Mouse (Mus musculus) thymus, postnatal 4 days (tissue): ENCODE results near the gene Rere.
A peak's percentile ranks its signal among the peaks of the same experiment; 100 is the strongest.

ENCODE experiments used
- DNase-seq: peaks from one replicate; pipeline ENCODE4 v3.0.0; 2021

Gene Rere

GRCm38 (mm10) chr4:150281018-150281761 lies at the start of gene Rere:
Rere (plus strand) TSS chr4:150281646.
- DNase-seq, result peak; percentile 98

DNA sequence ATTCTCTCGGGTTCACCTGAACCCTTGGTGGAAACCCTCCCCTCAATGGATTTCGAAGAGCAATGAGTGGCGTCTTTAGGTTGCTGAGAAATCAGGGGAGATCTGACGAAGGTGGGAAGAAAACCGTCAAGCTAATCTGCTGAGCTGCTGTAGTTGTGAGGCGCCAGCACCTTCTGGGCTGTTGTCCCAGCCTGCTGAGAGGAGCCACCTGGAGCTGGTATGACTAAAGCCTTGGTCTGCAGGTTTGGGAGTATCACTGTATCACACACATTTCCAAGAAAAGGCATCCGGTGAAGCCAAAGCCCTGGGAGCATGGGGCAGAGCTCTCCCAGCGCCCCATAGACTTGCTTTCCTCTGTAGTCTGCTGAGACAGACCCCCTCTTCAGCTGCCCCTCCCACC lies 49.6 kb upstream of the Rere start:
- no peak for DNase-seq

DNA sequence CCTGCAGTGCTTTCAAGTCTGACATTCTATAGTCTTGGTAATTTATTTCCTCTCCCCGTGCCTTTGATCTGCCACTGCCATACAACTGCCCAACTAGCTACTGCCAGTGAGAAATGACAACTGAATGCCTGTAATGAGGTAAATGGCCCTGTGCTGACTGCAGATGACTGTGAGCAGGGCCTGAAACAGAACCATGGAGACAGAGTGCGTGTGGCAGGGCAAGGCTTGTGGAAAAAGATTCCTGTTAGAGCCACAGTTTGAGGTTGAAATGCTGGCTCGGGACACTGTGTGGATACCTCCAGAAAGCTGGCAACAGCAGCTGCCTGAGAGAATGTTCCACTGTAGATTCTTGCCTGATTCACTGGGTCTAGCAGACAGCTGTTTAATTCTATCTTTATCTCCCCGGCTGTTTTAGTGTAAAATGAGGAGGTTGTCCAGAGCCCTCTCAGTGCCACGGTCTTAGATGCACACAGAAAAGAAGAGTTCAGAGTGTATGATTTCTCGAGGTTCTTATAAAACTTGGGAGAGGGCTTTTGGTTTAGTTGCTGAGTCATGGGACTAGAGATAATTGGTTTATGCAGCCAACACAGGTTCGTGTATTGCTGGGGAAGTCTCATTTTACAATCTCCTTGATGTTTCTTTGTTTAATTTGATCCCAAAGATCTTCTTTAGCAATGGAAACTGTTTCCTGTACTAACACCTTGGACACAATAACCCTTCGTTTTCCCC lies 46.7 kb upstream of the Rere start:
- DNase-seq, result no peak

DNA sequence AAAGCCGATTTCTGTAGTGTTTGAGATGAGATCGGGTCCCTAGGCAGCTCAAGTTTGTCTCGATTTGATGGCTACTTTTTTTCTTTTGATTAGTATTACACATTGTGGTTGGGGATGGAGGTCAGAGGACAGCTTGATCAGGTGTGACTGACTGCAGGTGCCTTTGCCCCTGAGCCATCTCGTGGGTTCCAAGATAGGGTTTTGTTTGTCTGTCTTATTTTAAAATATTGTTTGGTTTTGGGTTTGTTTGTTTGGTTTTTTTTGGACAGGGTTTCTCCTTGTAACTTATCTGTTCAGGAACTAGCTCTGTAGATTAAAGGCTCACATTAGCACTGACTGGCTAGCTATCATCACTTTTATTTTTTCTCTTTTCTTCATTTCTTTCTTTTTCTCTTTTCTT lies 45.9 kb upstream of the Rere start:
- no peak for DNase-seq

DNA sequence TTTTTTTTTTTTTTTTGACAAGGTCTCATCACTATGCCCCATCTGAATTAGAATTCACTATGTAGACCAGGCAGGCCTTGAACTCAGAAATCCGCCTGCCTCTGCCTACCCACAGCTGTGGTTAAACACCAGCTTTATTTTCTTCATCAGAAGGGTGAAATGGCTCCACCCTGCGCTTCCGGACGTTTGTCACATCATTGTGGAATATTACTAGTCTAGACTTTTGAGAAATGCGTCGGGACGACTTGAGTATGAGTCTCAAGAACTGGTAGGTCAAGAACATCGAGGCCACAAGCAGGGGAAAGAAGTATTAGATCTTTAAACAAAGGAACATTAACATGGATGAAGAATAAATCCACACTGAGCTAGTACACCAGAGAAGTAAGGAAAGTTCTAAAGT lies 45.4 kb upstream of the Rere start:
- no peak for DNase-seq

GRCm38 (mm10) chr4:150236521-150237481 lies 44.6 kb upstream of the Rere start, which contains the start of gene Eno1:
Eno1 (plus strand) TSS chr4:150236721.
- peak; percentile 98 for DNase-seq

DNA sequence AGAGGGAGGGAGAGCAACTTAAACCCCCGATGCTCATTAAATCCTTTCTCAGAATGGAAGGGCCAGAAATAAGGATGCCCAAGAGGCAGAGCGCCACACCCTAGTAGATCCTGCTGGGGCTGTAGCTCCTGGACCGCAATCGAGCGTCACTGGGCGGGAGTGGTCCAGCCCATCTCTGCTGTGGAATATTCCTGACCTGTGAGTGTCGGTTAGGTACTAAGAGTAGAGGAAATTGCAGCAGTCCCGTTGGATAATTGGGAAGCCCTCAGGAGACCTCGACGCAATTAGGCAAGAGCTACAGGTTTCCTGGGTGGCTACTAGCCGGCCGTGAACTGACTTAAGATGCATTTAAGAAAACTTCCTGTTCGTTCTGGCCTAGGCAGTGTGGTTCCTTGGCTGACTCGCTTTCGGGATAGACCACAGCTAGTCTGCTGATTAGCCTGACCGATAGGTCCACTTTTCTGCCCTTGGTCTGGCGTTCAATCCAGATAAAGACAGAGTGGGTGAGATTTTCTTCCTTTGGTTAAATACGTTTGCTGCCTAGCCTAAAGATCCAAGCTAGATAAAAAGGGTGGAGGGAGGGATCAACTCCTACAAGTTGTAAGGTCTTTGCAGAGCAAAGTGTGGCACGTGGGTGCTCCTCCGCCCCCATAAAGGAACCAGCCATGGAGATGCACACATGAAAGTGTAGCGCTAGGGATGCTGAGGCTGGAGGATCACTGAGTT lies 43.6 kb upstream of the Rere start:
- DNase-seq, result peak; percentile 39

- DNase-seq, result no peak
Measured at GRCm38 (mm10) chr4:150238433-150239086, 42.9 kb upstream of the Rere start.

GRCm38 (mm10) chr4:150239087-150239480 lies 42.4 kb upstream of the Rere start:
- no peak for DNase-seq

DNA sequence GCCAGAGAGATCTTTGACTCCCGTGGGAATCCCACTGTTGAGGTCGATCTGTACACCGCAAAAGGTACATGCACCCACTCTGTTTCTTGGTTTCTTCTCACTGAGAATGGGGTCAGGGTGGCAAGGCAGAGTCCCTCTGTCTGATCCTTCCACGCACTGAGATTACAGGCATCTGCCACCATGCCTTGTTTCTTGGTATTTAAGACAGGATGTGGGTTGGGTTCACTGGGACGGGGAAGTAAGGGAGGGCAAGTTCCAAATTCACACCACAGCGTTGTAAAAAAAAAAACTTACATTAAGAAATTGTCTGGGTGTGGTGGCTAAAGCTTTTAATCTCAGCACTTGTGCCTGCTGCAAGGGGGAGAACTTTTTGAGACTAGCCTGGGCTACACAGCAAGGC lies 41.9 kb upstream of the Rere start:
- DNase-seq, result peak; percentile 33

DNA sequence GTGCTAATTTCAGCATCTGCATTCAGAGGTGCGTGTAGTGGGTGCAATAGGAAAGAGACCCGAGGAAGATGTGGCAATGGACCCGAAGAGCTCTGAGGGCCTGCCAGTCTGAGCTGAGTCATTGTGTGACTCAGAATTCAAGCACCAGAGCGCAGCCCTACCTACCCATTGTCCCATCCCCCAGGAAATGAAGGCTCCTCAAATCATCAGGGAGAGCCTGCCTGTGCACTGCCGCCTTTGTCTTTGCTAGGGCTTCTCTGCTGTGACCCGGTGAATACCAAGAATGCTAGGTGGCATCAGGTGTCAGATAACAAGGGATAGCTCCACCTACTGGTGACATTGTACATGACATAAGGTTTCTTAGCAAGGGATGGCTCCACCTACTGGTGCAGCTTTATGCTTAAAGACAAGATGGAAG lies 41.5 kb upstream of the Rere start:
- DNase-seq, result peak; percentile 81

- no peak for DNase-seq
Measured at GRCm38 (mm10) chr4:150240381-150240886, 41.0 kb upstream of the Rere start.

DNA sequence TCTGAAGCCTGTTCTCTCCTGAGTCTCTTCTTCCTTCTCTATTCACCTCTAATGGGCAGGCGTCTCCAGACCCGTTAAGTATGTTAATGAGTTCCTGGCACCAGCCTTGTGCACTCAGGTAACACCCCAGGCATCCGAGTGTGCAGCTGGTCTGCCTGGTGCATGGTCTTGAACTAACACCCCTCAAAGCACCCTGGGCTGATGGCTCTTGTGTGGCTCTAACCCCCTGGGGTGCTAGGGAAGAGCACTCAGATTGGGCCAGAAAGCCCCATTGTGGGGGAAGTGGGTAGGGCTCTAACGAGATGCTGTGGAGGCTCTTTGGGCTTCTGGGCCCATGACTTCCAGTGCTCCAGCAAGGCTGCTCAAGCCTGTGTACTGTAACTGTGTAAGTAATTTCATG lies 39.7 kb upstream of the Rere start:
- DNase-seq, result no peak

DNA sequence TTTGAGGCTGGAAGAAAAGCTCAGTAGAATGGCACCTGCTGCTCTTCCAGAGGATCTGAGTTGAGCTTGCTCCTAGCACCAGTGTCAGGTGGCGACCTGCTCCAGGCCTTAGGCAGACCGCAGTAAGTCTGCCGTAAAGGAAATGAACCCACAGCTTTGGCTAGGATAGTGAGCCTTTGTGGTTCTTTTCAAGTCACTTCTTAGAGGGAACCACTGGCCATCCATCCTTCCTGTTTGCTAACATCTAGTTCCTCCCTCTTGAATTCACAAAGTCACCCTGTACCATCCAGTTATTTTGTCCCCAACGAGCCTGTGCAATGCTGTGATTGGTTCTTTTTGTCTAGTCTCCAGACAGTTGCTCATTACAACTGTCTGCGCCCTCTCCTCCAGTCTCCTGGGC lies 38.7 kb upstream of the Rere start:
- no peak for DNase-seq

DNA sequence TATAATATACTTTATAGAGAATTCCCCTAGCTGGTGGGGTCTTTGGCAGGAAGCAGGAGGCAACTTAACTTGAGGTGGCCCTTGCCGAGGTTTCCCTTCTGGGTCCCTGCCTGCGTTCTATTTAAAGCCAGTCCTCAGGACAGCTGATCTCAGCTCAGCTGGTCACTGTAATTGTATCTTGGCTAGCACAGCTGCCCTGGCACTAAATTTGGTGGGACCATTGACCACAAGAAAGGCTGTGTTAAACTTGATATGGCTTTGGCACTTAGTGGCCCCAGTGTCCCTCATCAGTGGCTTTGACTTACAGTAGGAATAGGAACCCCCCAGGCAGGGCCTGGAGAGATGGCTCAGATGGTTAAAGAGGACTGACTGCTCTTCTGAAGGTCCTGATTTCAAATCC lies 35.6 kb upstream of the Rere start:
- DNase-seq, result no peak

- peak; percentile 78 for DNase-seq
Measured at GRCm38 (mm10) chr4:150248009-150248408, 33.4 kb upstream of the Rere start.

DNA sequence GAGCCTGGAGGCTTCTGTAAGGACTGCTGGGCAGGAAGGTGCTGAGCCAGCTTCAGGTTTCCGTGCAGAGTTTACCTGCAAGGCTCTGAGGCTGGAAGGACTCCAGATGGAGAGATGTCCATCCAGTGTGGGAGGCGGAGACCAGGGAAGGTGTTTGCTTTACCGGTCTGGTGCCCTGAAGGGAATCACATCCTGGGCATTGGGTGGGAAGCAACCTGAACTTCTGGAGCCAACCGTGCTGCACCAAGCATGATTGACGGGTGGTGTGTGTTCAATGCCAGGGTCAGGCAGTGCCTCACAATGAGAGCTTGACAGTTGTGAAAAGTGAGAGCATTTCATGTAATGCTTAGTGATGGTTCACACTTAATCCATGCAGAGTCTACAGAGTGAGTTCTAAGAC lies 32.5 kb upstream of the Rere start:
- DNase-seq, result no peak

DNA sequence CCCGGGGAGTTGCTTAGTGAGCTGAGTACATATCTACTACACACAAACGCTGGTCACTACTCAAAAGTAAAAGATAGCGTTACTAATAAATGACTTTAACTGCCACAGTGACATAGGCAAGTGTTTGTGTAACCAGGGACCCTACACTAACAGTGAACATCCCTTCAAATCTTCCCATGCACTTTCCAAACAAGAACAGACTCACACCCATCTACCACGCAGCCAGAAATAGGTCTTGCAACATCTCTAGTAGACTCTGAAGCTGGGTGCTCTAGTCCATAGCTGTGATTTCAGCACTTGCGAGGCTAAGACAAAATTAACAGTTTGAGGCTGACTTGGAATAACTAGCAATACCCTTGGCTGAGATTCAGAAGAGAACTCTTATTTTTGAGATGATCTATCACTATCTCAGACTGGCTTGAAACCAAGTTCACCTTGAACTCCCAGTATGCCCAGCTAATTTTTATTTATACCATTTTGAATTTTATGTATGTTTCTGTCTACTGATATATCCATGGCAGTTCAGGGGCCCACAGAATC lies 31.6 kb upstream of the Rere start:
- DNase-seq, result no peak

DNA sequence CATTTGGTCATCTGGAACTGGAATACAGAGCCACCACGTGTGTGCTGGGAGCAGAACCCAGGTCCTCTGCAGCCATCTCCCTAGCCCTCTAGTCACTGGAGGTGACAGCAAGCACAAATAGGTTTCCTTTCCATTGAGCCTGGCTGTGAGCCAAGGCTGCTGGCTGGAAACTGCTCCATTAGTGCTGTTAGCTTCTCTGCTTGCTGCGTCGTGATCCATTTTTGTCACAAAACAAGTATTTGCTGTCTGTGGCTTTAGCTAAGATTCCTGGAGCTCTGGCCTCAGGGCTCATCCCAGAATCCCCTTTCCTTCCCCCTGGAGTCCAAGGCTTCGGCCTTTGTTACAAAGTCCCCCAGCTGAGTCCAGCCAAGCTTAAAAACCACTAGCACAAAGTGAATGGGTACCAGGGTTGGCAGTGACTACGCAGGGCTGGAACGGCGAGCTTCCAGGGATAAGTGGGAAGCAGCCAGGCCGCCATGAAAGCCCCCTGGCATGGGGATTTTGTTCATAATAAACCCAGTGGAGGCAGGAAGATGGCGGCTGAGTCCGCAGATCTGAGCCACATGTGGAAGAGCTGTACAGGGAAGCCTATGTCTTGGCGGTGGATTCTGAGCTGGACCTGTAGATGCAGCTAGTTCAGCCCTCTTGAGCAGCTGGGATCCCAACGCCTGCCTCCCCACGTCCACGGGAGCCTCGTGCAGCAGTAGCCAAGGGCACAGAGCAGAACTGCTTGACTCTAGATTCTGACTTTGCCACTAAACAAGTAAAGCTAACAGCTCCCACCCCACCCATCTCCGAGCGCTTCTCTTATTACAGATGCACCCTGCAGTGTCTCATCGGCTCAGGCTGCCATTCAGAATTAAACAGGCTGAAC lies 30.7 kb upstream of the Rere start:
- DNase-seq, result no peak

- DNase-seq, result no peak
Measured at GRCm38 (mm10) chr4:150254416-150254815, 27.0 kb upstream of the Rere start.
